Mouse (Mus musculus) thymus, adult 2 months (tissue): ENCODE results near the gene Nfia. TPM values are rescaled to one million over a fixed set of nuclear protein-coding genes. Genes with fewer than 3 reads are reported as not detected.

ENCODE experiments used
- DNase-seq: peaks from one replicate; pipeline ENCODE4 v3.0.0; 2021
- H3K27ac ChIP-seq: fragments of 200-500 bp; 2 replicates; pipeline ENCODE4 v1.5.1; 2012; ENCODE audit warnings: low read length, control low read depth; ENCODE audit not compliant: control insufficient read depth, insufficient read depth
- H3K27me3 ChIP-seq: fragments of 200-500 bp; 2 replicates; pipeline ENCODE4 v1.6.1; 2012; ENCODE audit warnings: mild to moderate bottlenecking, low read length, moderate library complexity, mixed read lengths; ENCODE audit not compliant: control insufficient read depth, insufficient read depth
- H3K36me3 ChIP-seq: fragments of 200-500 bp; 2 replicates; pipeline ENCODE4 v1.6.1; 2012; ENCODE audit warnings: mild to moderate bottlenecking, low read length, moderate library complexity; ENCODE audit not compliant: control insufficient read depth, insufficient read depth
- H3K4me1 ChIP-seq: fragments of 200-500 bp; replicated peaks from 2 replicates; pipeline ENCODE4 v1.6.1; 2012; ENCODE audit warnings: low read length; ENCODE audit not compliant: control insufficient read depth, insufficient read depth
- H3K4me3 ChIP-seq: fragments of 200-500 bp; 2 replicates; pipeline ENCODE4 v1.5.1; 2012; ENCODE audit warnings: mild to moderate bottlenecking, low read length, control low read depth, moderate library complexity; ENCODE audit not compliant: control insufficient read depth, insufficient read depth
- CTCF ChIP-seq: fragments of 200-500 bp; IDR thresholded peaks from 2 replicates; pipeline ENCODE4 v1.5.1; 2012; ENCODE audit warnings: mild to moderate bottlenecking, control low read depth, low read length, moderate library complexity, borderline replicate concordance; ENCODE audit not compliant: control insufficient read depth, poor library complexity, insufficient read depth; ENCODE audit errors: extremely low read depth
- POLR2A ChIP-seq: fragments of 200-500 bp; IDR thresholded peaks from 2 replicates; pipeline ENCODE4 v1.6.1; 2012; ENCODE audit warnings: mild to moderate bottlenecking, low read length, control low read depth, moderate library complexity; ENCODE audit not compliant: control insufficient read depth, poor library complexity, insufficient read depth; ENCODE audit errors: extremely low read depth
- WGBS: fragments of 180-500 bp; shearing (Covaris S2); methylation state at CpG from one replicate; pipeline ENCODE4 v1.1.7; 2018; 5-methylcytosine and 5-hydroxymethylcytosine counted together
- polyA plus RNA-seq: library from polyadenylated mRNA; depleted of rRNA; stranded (reverse); fragments of >200 nt; gene quantifications from 2 replicates; pipeline ENCODE4 v1.2.3, GENCODE M21; 2012

Nfia gene
- polyA plus RNA-seq, 1 experiment = 26.4 TPM

DNA sequence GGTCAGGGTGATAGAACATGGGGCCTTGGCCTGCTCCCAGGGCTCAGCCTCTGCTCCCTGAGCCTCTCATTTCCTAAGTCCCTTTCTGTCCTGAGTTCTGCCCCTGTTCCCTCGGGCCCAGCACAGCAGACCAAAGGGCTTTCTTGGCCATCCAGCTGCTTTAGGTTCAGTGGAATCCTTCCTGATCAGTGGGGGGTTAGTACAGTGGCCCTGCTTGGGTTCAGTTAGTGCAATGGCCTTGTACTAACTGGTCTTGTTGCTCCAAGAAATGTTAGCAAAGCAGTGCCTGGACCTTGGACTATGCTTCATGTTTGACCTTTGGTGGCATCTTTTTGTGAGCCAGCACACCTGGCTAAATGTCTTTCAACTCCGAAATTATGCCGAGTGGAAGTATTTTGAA lies 66.1 kb downstream of the Nfia start:
- DNase-seq = no peak
- WGBS = 87% methylated on average over 3 of the region's 3 CpGs
- TF ChIP-seq CTCF (no peak), POLR2A (no peak)
- H3K4me1 ChIP-seq = no peaks in the 10 kb centered on the region
- H3K27me3 ChIP-seq = no peaks in the 10 kb centered on the region
- H3K4me3 ChIP-seq = no peak overlapping the region
- H3K36me3 ChIP-seq = no peaks in the 10 kb centered on the region
- no peak overlapping the region for H3K27ac ChIP-seq

DNA sequence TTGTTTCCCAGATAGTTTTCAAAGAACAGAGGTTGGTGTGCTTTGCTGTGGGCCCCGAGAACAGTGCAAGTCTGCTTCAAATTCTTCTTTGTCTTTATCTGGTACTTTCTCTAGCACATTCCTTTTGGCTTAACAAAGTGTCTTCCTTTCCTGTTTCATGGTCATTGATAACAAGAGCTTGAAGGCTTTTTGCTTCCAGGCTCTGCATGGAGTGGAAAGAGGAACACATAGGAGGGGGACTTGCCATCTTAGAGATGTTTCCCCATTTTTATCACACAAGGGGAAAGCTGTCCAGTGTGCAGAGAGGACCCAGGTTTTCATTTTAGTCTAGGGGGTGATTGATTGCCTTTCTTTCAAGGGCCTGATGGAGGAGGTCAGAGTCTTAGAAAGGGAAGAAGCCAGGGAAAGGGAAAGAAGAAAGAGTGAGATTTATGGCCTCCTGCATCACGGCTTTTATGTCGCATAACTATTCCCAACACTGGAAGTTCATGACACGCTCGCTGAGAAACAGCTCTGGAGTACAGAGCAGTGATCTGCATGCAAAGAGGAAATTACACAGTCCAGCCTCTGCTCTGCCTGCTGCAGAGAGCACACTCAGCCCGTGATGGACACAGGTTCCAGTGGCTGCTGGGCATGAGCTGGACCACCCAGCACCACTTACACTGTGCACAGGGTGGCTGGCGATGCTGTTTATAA lies 67.0 kb downstream of the Nfia start:
- WGBS = 78% methylated on average over 7 of the region's 7 CpGs
- Histone ChIP-seq H3K4me1 (no peaks in the 10 kb centered on the region), H3K27ac (no peak overlapping the region), H3K27me3 (no peaks in the 10 kb centered on the region), H3K4me3 (no peak overlapping the region), H3K36me3 (no peaks in the 10 kb centered on the region)
- DNase-seq = no peak
- TF ChIP-seq CTCF = no peak
- TF ChIP-seq POLR2A = no peak

DNA sequence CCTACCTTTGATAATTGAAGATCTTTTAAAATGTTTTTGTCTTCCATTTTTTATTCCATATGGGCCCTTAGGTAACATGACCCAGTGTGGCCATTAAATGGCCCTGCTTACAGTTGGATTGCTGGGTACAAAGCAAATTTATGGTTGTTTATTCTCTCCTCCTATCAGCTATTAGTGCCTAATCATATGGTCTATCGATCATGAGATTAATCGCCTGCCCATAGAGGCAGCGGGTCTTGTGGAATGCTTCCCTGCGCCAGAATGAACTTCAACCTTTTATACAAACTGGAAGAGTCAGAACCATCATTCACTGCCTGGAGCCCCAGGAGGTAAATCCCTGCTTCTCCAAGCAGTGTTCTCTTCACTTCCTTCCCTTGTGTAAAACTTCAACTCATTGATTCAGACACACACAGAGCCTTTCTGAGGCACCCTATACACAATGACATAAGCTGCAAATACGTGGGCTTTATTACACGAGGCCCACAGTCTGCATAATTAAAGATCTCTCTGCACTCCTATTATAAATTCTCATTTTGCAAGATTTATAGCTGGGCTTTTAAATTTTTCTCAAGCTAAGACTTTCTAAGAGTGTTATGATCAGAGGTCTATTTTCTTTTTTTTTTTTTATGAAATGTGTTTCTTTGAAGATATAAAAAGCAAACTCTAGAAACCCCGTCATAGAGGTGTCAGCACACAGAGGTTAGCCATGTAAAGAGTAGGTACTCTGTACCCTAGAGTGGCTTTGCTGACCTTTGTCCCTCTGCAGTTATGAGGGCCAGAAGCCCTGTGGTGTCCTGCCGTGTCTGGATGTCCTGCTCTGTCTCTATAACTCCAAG lies 67.9 kb downstream of the Nfia start:
- Histone ChIP-seq H3K36me3 (no peaks in the 10 kb centered on the region), H3K4me1 (no peaks in the 10 kb centered on the region), H3K27ac (no peak overlapping the region), H3K27me3 (no peaks in the 10 kb centered on the region), H3K4me3 (no peak overlapping the region)
- WGBS = 94% methylated on average over 8 of the region's 8 CpGs
- TF ChIP-seq CTCF (no peak), POLR2A (no peak)
- DNase-seq = no peak

DNA sequence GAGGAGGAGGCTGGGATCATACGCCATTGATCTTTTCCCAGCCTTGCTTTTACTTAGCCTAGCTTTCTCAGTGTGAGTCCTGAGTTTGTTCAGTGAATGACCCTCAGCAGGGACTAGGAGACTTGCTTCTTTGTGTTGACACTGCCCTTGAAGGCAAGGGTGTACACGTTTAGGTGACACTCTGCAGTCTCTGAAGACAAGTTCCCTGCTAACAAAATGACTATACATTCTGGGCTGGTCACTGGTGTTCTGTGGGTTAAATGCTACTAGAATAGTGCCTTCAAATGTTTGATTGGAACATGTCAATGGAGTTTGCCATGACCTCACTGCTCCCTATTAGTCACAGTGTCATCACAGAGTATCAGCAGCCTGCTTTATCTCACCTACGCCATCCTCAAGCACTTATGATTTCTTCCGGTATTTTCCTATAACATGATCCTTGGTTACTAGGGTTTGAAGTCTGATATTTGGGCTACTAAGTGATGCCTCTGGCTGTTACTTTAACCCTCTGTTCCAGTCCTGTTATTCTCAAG lies 68.6 kb downstream of the Nfia start:
- no peak overlapping the region for H3K27ac ChIP-seq

DNA sequence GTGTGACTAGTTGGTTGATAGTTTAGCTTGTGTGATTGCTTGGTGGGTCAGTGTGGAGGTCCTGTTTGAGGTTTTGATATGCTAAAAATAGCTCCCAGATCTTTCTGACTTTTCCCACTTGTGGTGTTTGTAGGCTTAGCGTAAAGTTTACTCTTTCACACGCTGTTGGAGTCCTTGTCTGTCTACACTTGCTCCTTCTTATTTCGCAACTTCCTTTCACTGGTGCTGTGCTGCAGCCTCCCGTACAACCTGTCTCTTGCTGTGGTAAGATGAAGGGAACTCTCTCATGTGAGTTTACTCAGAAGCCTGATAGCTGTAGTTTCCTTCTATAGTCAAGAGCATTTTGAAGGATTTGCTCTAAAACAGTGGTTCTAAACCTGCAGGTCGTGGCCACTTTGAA lies 69.2 kb downstream of the Nfia start:
- no peak overlapping the region for H3K27ac ChIP-seq
- no peak for TF ChIP-seq POLR2A
- TF ChIP-seq CTCF = no peak
- no peaks in the 10 kb centered on the region for H3K36me3 ChIP-seq
- DNase-seq = no peak
- WGBS = 19% methylated on average over 5 of the region's 5 CpGs
- no peak overlapping the region for H3K4me3 ChIP-seq
- H3K4me1 ChIP-seq = 0 out of 2 replicates have a peak, but pooled peaks cover 2% of the 10 kb centered on the region
- no peaks in the 10 kb centered on the region for H3K27me3 ChIP-seq

More for the DNA sequence above, 68.6 kb downstream of the Nfia start:
- no peak for DNase-seq
- Histone ChIP-seq H3K36me3 (no peaks in the 10 kb centered on the region), H3K4me1 (no peaks in the 10 kb centered on the region), H3K4me3 (no peak overlapping the region), H3K27me3 (no peaks in the 10 kb centered on the region)
- WGBS = 97% methylated on average over 4 of the region's 4 CpGs
- TF ChIP-seq CTCF (no peak), POLR2A (no peak)

DNA sequence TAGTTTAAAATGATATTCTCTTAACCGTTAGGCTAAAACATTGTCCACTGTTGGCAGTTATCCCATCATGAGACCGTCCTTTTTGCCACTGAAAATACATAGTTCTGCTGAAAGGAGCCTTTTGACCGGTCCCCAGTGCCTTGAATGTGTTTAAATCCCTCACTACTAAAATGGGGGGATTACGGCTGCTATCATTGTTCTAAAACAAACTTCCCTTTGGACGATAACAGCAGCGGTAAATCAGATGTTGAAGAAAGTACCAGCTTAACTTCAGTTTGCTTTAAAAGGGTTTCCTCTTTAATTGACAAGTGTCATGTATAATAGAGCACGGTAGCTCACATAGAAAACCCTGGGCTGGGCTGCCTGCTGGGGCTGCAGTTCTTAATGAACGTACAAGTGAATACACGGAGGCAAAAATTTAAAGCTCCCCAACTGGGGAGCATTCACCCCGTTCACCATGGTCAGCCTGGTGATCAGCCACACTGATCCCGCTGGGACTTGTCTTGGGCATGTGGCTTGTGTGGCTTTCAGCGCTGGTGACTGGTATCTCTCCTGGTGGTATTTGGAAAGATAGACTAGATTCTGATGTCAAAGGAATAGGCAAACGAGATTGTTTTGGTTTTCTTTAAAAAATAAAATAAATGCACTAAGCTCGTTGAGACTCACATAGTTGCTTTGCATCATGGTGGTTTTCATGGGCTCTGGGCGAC lies 71.6 kb downstream of the Nfia start:
- no peak overlapping the region for H3K4me3 ChIP-seq
- whole genome bisulfite sequencing = 86% methylated on average over 15 of the region's 15 CpGs
- 0 out of 2 replicates have a peak, but pooled peaks cover 2% of the 10 kb centered on the region for H3K4me1 ChIP-seq
- no peaks in the 10 kb centered on the region for H3K36me3 ChIP-seq
- no peak for TF ChIP-seq POLR2A
- no peak for DNase-seq
- no peaks in the 10 kb centered on the region for H3K27me3 ChIP-seq
- H3K27ac ChIP-seq = no peak overlapping the region
